Comparison of ENCODE assay signal across 9 mouse cellular contexts in the genomic region with DNA sequence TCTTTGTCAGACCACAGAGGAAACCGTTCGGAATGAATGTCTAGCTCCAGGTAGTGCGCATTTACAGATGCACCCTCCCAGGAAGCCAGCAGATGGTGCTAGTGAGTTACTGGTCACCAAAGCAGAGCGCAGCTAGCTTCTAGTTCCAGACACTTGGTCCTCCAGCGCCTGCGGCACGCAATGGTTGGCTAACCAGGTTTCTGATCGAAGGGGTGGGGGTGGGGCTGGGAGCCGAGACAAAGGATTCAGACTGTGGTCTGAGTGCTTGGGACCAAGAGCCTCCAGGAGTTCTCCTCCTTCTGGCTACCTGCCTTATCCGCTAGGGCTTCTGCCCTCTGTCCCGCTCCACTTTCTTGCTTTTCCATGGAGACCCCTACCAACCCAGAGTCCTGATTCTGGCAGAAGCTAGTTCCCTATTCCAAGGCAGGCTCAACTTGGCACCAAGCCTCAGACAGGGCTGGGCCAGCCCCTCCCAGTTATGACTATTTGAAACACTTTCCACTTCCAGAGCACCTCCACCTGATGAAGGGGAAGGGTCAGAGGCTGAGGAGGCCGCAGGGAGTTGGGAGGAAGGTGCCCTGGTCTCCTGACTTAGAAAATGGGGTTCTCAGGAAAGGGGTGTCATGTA. TPM values are rescaled to one million over a fixed set of nuclear protein-coding genes. Genes with fewer than 3 reads are reported as not detected.
DNase-seq lines count a peak whose midpoint lies in the region; ATAC-seq and TF ChIP-seq lines count a peak whose summit lies in the region.
"Had no signal": no experiment of that assay in that cellular context is flagged by ENCODE, and none has a peak within 500 bp of the region (broad histone marks: within the 10 kb centered on the region; RNA-seq: fewer than 3 reads in every experiment).

No protein-coding gene starts in this region.

- no peaks in the 10 kb centered on the region for H3K36me3 ChIP-seq in heart, embryonic 15.5 days
- H3K36me3 ChIP-seq in liver, embryonic 12.5 days: no peaks in the 10 kb centered on the region

- TF ChIP-seq CTCF in bone marrow macrophage, adult 2 months (IDR thresholded peaks at IDR 0.05; ENCODE audit: low read depth, low read length): peak; percentile 56
- TF ChIP-seq CTCF in embryonic fibroblast, embryonic 13.5 days (IDR thresholded peaks at IDR 0.05; ENCODE audit: borderline replicate concordance, insufficient read depth, low read length): peak; percentile 94

- H3K4me3 ChIP-seq in bone marrow macrophage, adult 2 months (ENCODE audit: insufficient read depth, low read length): no peak overlapping the region
- H3K4me3 ChIP-seq in embryonic fibroblast, embryonic 13.5 days (ENCODE audit: insufficient read depth, low read length): no peak overlapping the region
- H3K4me3 ChIP-seq in heart, embryonic 15.5 days: peak overlapping the region; percentile 10; the same call in 1 of the 2 replicates
- no peak overlapping the region for H3K4me3 ChIP-seq in liver, embryonic 12.5 days
- H3K4me3 ChIP-seq: erythroblast, embryonic 14.5 days had no signal

- peak; percentile 82 for DNase-seq in CD4-positive, CD25-positive, alpha-beta regulatory T cell, adult 2 months (ENCODE audit: low read depth, low spot score)
- DNase-seq in kidney, postnatal 10 days: peak; percentile 87
- DNase-seq in naive thymus-derived CD4-positive, alpha-beta T cell, adult 2 months (ENCODE audit: low read depth): peak; percentile 80
- peak; percentile 50 to 64 for DNase-seq in spleen, postnatal 36 days (ENCODE audit: low spot score in 2 of 2)

- 15% methylated on average over 12 of the region's 12 CpGs for WGBS in heart, embryonic 15.5 days
- WGBS in liver, embryonic 12.5 days (ENCODE audit: insufficient replicate concordance): 11% methylated on average over 12 of the region's 12 CpGs

- H3K27me3 ChIP-seq in heart, embryonic 15.5 days: peaks cover 48% of the 10 kb centered on the region
- H3K27me3 ChIP-seq in liver, embryonic 12.5 days (replicated peaks): peaks cover 70% of the 10 kb centered on the region

- peaks cover 12% of the 10 kb centered on the region for H3K4me1 ChIP-seq in bone marrow macrophage, adult 2 months (ENCODE audit: control insufficient read depth, insufficient read depth, low read length)
- H3K4me1 ChIP-seq in embryonic fibroblast, embryonic 13.5 days (ENCODE audit: control insufficient read depth, insufficient read depth, low read length): peaks cover 11% of the 10 kb centered on the region
- H3K4me1 ChIP-seq in heart, embryonic 15.5 days (replicated peaks): peaks cover 31% of the 10 kb centered on the region
- peaks cover 45% of the 10 kb centered on the region for H3K4me1 ChIP-seq in liver, embryonic 12.5 days

- peak; percentile 33; the same call in 1 of the 2 replicates for ATAC-seq in heart, embryonic 15.5 days (replicated peaks; ENCODE audit: insufficient number of reproducible peaks, insufficient read depth, low FRiP score, low read depth)
- ATAC-seq in liver, embryonic 12.5 days: 0 out of 2 replicates have a peak, but pooled peaks have one; percentile 8

- no peaks in the 10 kb centered on the region for H3K9me3 ChIP-seq in heart, embryonic 15.5 days (replicated peaks)
- no peaks in the 10 kb centered on the region for H3K9me3 ChIP-seq in liver, embryonic 12.5 days (replicated peaks)

- TF ChIP-seq POLR2A in bone marrow macrophage, adult 2 months (IDR thresholded peaks at IDR 0.05; ENCODE audit: borderline replicate concordance, low read depth, low read length): no peak
- no peak for TF ChIP-seq POLR2A in embryonic fibroblast, embryonic 13.5 days (IDR thresholded peaks at IDR 0.05; ENCODE audit: low read depth, low read length)

- H3K27ac ChIP-seq in bone marrow macrophage, adult 2 months (ENCODE audit: insufficient read depth, low read depth, low read length): no peak overlapping the region
- no peak overlapping the region for H3K27ac ChIP-seq in embryonic fibroblast, embryonic 13.5 days (ENCODE audit: insufficient read depth, low read length)
- no peak overlapping the region for H3K27ac ChIP-seq in heart, embryonic 15.5 days
- H3K27ac ChIP-seq in liver, embryonic 12.5 days: no peak overlapping the region

- no peak overlapping the region for H3K9ac ChIP-seq in heart, embryonic 15.5 days
- H3K9ac ChIP-seq in liver, embryonic 12.5 days: no peak overlapping the region

- H3K4me2 ChIP-seq in heart, embryonic 15.5 days: peak overlapping the region; percentile 52
- H3K4me2 ChIP-seq in liver, embryonic 12.5 days: peak overlapping the region; percentile 44

RNA-seq across cellular contexts. Expression of a gene that starts 2.4 kb away (rescaled TPM):
- polyA plus RNA-seq in bone marrow macrophage, adult 2 months (2012; ENCODE audit: insufficient read depth, insufficient read length, missing spikeins): not detected in 2 replicates
- polyA plus RNA-seq in embryonic fibroblast, embryonic 13.5 days (2011; ENCODE audit: insufficient read length, low read depth, missing spikeins): 0.28 and 0.35 TPM in 2 replicates
- 0.15 and 0.58 TPM in 2 replicates for polyA plus RNA-seq in heart, embryonic 15.5 days (2015; fragmentation: Nextera tagmentation; extraction: Ambion mirVana)
- polyA plus RNA-seq in liver, embryonic 12.5 days (2016; fragmentation: Nextera tagmentation; extraction: Ambion mirVana): 6.0 and 6.7 TPM in 2 replicates
- polyA plus RNA-seq: erythroblast, embryonic 14.5 days had no signal

RNA-seq across cellular contexts. Expression of a gene that starts 19.4 kb away (rescaled TPM):
- 16.0 and 16.3 TPM in 2 replicates for polyA plus RNA-seq in bone marrow macrophage, adult 2 months (2012; ENCODE audit: insufficient read depth, insufficient read length, missing spikeins)
- polyA plus RNA-seq in embryonic fibroblast, embryonic 13.5 days (2011; ENCODE audit: insufficient read length, low read depth, missing spikeins): 21.5 and 24.7 TPM in 2 replicates
- 23.2 and 30.7 TPM in 2 replicates for polyA plus RNA-seq in heart, embryonic 15.5 days (2015; fragmentation: Nextera tagmentation; extraction: Ambion mirVana)
- 4.0 and 4.6 TPM in 2 replicates for polyA plus RNA-seq in liver, embryonic 12.5 days (2016; fragmentation: Nextera tagmentation; extraction: Ambion mirVana)

RNA-seq across cellular contexts. Expression of a gene that starts 44.8 kb away (rescaled TPM):
- 1.2 and 1.6 TPM in 2 replicates for polyA plus RNA-seq in bone marrow macrophage, adult 2 months (2012; ENCODE audit: insufficient read depth, insufficient read length, missing spikeins)
- polyA plus RNA-seq in embryonic fibroblast, embryonic 13.5 days (2011; ENCODE audit: insufficient read length, low read depth, missing spikeins): 8.5 and 10.0 TPM in 2 replicates
- 27.5 and 39.8 TPM in 2 replicates for polyA plus RNA-seq in heart, embryonic 15.5 days (2015; fragmentation: Nextera tagmentation; extraction: Ambion mirVana)
- 1.2 and 1.4 TPM in 2 replicates for polyA plus RNA-seq in liver, embryonic 12.5 days (2016; fragmentation: Nextera tagmentation; extraction: Ambion mirVana)

RNA-seq across cellular contexts. Expression of a gene that starts 49.7 kb away (rescaled TPM):
- polyA plus RNA-seq in bone marrow macrophage, adult 2 months (2012; ENCODE audit: insufficient read depth, insufficient read length, missing spikeins): 177 and 186 TPM in 2 replicates
- 134 and 138 TPM in 2 replicates for polyA plus RNA-seq in embryonic fibroblast, embryonic 13.5 days (2011; ENCODE audit: insufficient read length, low read depth, missing spikeins)
- 50.0 and 63.3 TPM in 2 replicates for polyA plus RNA-seq in heart, embryonic 15.5 days (2015; fragmentation: Nextera tagmentation; extraction: Ambion mirVana)
- polyA plus RNA-seq in liver, embryonic 12.5 days (2016; fragmentation: Nextera tagmentation; extraction: Ambion mirVana): 47.2 and 51.0 TPM in 2 replicates
